Mouse (Mus musculus) ES-E14 (cell line): Measurements from ENCODE around the gene Klhl25. TPM values are rescaled to one million over a fixed set of nuclear protein-coding genes. Genes with fewer than 3 reads are reported as not detected.
"Not testable (repeated sequence)": the region's sequence is repeated elsewhere in the genome, so short reads cannot be mapped to it uniquely, and the experiment has no call there.

ENCODE experiments used
- DNase-seq: peaks from one replicate; pipeline ENCODE4 v3.0.0-alpha.2; 2013; ENCODE audit warnings: low read depth, low spot score
- H3K27ac ChIP-seq: 2 replicates; pipeline ENCODE4 v1.5.1; 2012; ENCODE audit warnings: low read depth, mild to moderate bottlenecking, low read length, moderate library complexity, mixed read lengths; ENCODE audit not compliant: poor library complexity, insufficient read depth, severe bottlenecking
- H3K36me3 ChIP-seq: 2 replicates; pipeline ENCODE4 v1.6.1; 2012; ENCODE audit warnings: mild to moderate bottlenecking, low read length, moderate library complexity, mixed read lengths; ENCODE audit not compliant: control insufficient read depth, poor library complexity, insufficient read depth, severe bottlenecking
- H3K4me1 ChIP-seq, 2 experiments: fragments of 150-350 bp in 1 of 2; sonication (generic) in 1 of 2; 2 replicates each; pipeline ENCODE4 v1.6.1; 2012; ENCODE audit warnings: low read length in 2 of 2, mild to moderate bottlenecking in 1 of 2, mixed read lengths in 1 of 2; ENCODE audit not compliant: control insufficient read depth in 2 of 2, insufficient read depth in 2 of 2, poor library complexity in 1 of 2
- H3K4me3 ChIP-seq, 2 experiments: fragments of 150-350 bp in 1 of 2; sonication (generic) in 1 of 2; 2 replicates each; pipeline ENCODE4 v1.5.1; 2012; ENCODE audit warnings: low read length in 2 of 2, low read depth in 1 of 2, mild to moderate bottlenecking in 1 of 2, mixed read lengths in 1 of 2; ENCODE audit not compliant: insufficient read depth in 1 of 2, poor library complexity in 1 of 2, severe bottlenecking in 1 of 2
- H3K9ac ChIP-seq: 2 replicates; pipeline ENCODE4 v1.6.1; 2012; ENCODE audit warnings: low read depth, mild to moderate bottlenecking, low read length, mixed read lengths; ENCODE audit not compliant: poor library complexity, insufficient read depth, severe bottlenecking
- H3K9me3 ChIP-seq: fragments of 150-350 bp; sonication (generic); 2 replicates; pipeline ENCODE4 v1.6.1; 2012; ENCODE audit warnings: low read depth, mild to moderate bottlenecking, low read length; ENCODE audit not compliant: control insufficient read depth, insufficient read depth
- CHD2 ChIP-seq: IDR thresholded peaks from 2 replicates; pipeline ENCODE4 v1.6.1; 2014; ENCODE audit warnings: mild to moderate bottlenecking, low read depth, low read length, inconsistent platforms
- HCFC1 ChIP-seq: IDR thresholded peaks from 2 replicates; pipeline ENCODE4 v1.6.1; 2012; ENCODE audit warnings: low read length, inconsistent platforms, borderline replicate concordance; ENCODE audit not compliant: insufficient read depth
- MAFK ChIP-seq: IDR thresholded peaks from 2 replicates; pipeline ENCODE4 v1.6.1; 2014; ENCODE audit warnings: mild to moderate bottlenecking, low read depth, low read length, inconsistent platforms; ENCODE audit not compliant: insufficient read depth
- ZC3H11A ChIP-seq: IDR thresholded peaks from 2 replicates; pipeline ENCODE4 v1.6.1; 2012; ENCODE audit warnings: low read depth, mild to moderate bottlenecking, inconsistent platforms, low read length, borderline replicate concordance
- ZNF384 ChIP-seq: IDR thresholded peaks from 2 replicates; pipeline ENCODE4 v1.6.1; 2012; ENCODE audit warnings: low read depth, low read length, inconsistent platforms
- in situ Hi-C, 2 experiments: fragments of 600-800 bp; cut with MboI; formaldehyde crosslinking; loops; one replicate each; pipeline ENCODE4 v1.15.1; 2025; ENCODE audit warnings: low sequenced_read_pairs in 2 of 2, inconsistent platforms in 1 of 2; ENCODE audit not compliant: unreplicated experiment in 2 of 2
- total RNA-seq: library from RNA; depleted of rRNA; stranded (reverse); fragments of 300-350 nt; gene quantifications from 2 replicates; pipeline ENCODE4 v1.2.3, GENCODE M21; 2012

Klhl25 gene
- total RNA-seq, 1 experiment: 10.8 TPM

GRCm38 (mm10) chr7:75910035-75910651, 62.0 kb downstream of the Klhl25 start:
- H3K36me3 ChIP-seq: no peaks in the 10 kb centered on the region
- H3K4me1 ChIP-seq: no peaks in the 10 kb centered on the region; a peak in 1 of 4 replicates
- no peak overlapping the region for H3K27ac ChIP-seq
- peak; percentile 59 for DNase-seq
- TF ChIP-seq CHD2 (no peak), ZNF384 (no peak), MAFK (no peak), HCFC1 (no peak), ZC3H11A (peak; percentile 79; the same call in 1 of the 2 replicates)
- no peak overlapping the region for H3K4me3 ChIP-seq
- H3K9ac ChIP-seq: no peak overlapping the region
- no peaks in the 10 kb centered on the region for H3K9me3 ChIP-seq
- in situ Hi-C loops: loop anchor here (25.0 kb wide), 2 partner anchors 452 to 1027 kb away; no protein-coding TSS in a partner anchor

GRCm38 (mm10) chr7:75910652-75911035, 62.5 kb downstream of the Klhl25 start:
- H3K4me3 ChIP-seq: no peak overlapping the region
- H3K9me3 ChIP-seq: no peaks in the 10 kb centered on the region
- H3K9ac ChIP-seq: no peak overlapping the region
- no peaks in the 10 kb centered on the region for H3K36me3 ChIP-seq
- in situ Hi-C loops: loop anchor here (25.0 kb wide), 2 partner anchors 452 to 1027 kb away; no protein-coding TSS in a partner anchor
- DNase-seq: no peak
- no peak overlapping the region for H3K27ac ChIP-seq
- no peaks in the 10 kb centered on the region; a peak in 1 of 4 replicates for H3K4me1 ChIP-seq
- no peak for TF ChIP-seq ZNF384

- peak; percentile 52; the same call in 1 of the 2 replicates for TF ChIP-seq ZC3H11A
- no peak for TF ChIP-seq MAFK
- H3K9ac ChIP-seq: no peak overlapping the region
- H3K9me3 ChIP-seq: no peaks in the 10 kb centered on the region
- no peaks in the 10 kb centered on the region; a peak in 1 of 4 replicates for H3K4me1 ChIP-seq
- no peak overlapping the region for H3K27ac ChIP-seq
- no peak overlapping the region for H3K4me3 ChIP-seq
- no peaks in the 10 kb centered on the region for H3K36me3 ChIP-seq
- in situ Hi-C loops: loop anchor here (25.0 kb wide), 2 partner anchors 448 to 1023 kb away; no protein-coding TSS in a partner anchor
- peak; percentile 75 for DNase-seq
Observed at GRCm38 (mm10) chr7:75913952-75914351, 65.8 kb downstream of the Klhl25 start.

GRCm38 (mm10) chr7:75915550-75915949, 67.4 kb downstream of the Klhl25 start:
- in situ Hi-C loops: loop anchor here (25.0 kb wide), 2 partner anchors 447 to 1022 kb away; no protein-coding TSS in a partner anchor
- not testable (repeated sequence) for H3K27ac ChIP-seq, H3K4me3 ChIP-seq, H3K4me1 ChIP-seq, H3K36me3 ChIP-seq, H3K9me3 ChIP-seq, DNase-seq, H3K9ac ChIP-seq

- Histone ChIP-seq H3K9me3 (no peaks in the 10 kb centered on the region), H3K36me3 (no peaks in the 10 kb centered on the region), H3K9ac (no peak overlapping the region), H3K4me3 (no peak overlapping the region), H3K4me1 (no peaks in the 10 kb centered on the region; a peak in 1 of 4 replicates), H3K27ac (no peak overlapping the region)
- in situ Hi-C loops: loop anchor here (25.0 kb wide), 2 partner anchors 445 to 1020 kb away; no protein-coding TSS in a partner anchor
- no peak for DNase-seq
- TF ChIP-seq ZC3H11A (no peak), CHD2 (no peak), ZNF384 (no peak), MAFK (no peak), HCFC1 (no peak)
Observed at GRCm38 (mm10) chr7:75917662-75918061, 69.6 kb downstream of the Klhl25 start.

GRCm38 (mm10) chr7:75919745-75920144, 71.6 kb downstream of the Klhl25 start:
- H3K9ac ChIP-seq, H3K4me1 ChIP-seq, DNase-seq, H3K9me3 ChIP-seq, H3K4me3 ChIP-seq, H3K27ac ChIP-seq, H3K36me3 ChIP-seq: not testable (repeated sequence)
- in situ Hi-C loops: loop anchor here (25.0 kb wide), 2 partner anchors 443 to 1018 kb away; no protein-coding TSS in a partner anchor
